Mouse (Mus musculus): ENCODE measurements around the gene Gm21764. TPM values are rescaled to one million over a fixed set of nuclear protein-coding genes. Genes with fewer than 3 reads are reported as not detected.

Gene Gm21764
- polyA plus RNA-seq (2012; ENCODE audit: low replicate concordance): not detected in 2 replicates

DNA sequence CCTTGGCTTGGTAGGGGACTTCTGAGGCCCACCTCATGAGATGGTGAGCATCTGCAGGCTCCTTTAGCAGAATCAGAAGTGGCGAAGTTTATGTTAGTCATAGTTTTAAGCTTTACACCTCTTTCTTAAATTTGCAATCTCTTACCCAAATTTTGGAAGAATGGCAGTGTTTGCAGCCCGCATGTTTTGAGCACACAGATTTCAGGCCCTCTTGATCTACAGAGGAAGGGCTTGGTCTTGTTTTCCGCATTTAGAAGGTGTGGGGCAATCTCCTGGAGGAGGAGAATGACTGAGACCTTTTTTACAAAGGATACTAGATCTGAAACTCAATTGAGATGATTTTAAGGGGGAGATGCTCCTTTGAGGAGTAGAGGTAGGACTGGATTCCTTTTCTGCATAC, at the start of gene Gm21764:
Gm21764 (minus strand) TSS at position 101 of the 400 bp plus-strand sequence.

GRCm38 (mm10) chrY:18088816-18089215, 27.2 kb upstream of the Gm21764 start, which contains the start of gene Ssty1:
Ssty1 (plus strand) TSS chrY:18089116.

Other genes with a start within 250 kb of the Gm21764 start
- gene Gm21904, start 215.5 kb downstream of the Gm21764 start, polyA plus RNA-seq (2012; ENCODE audit: low replicate concordance): not detected in 2 replicates
- gene Gm20772, start 187.1 kb downstream of the Gm21764 start, polyA plus RNA-seq (2012; ENCODE audit: low replicate concordance): not detected in 2 replicates
- gene Gm20831, start 187.1 kb downstream of the Gm21764 start, polyA plus RNA-seq (2012; ENCODE audit: low replicate concordance): not detected in 2 replicates
- not detected in 2 replicates for gene Srsy, start 124.5 kb downstream of the Gm21764 start, polyA plus RNA-seq (2012; ENCODE audit: low replicate concordance)
- not detected in 2 replicates for gene Ssty1, start 27.3 kb upstream of the Gm21764 start, polyA plus RNA-seq (2012; ENCODE audit: low replicate concordance)